Mouse (Mus musculus) thymus, adult 2 months (tissue): ENCODE results near the gene Klc3.

Source experiments
- CTCF ChIP-seq: fragments of 200-500 bp; IDR thresholded peaks from 2 replicates; pipeline ENCODE4 v1.5.1; 2012; ENCODE audit warnings: mild to moderate bottlenecking, control low read depth, low read length, moderate library complexity, borderline replicate concordance; ENCODE audit not compliant: control insufficient read depth, poor library complexity, insufficient read depth; ENCODE audit errors: extremely low read depth
- POLR2A ChIP-seq: fragments of 200-500 bp; IDR thresholded peaks from 2 replicates; pipeline ENCODE4 v1.6.1; 2012; ENCODE audit warnings: mild to moderate bottlenecking, low read length, control low read depth, moderate library complexity; ENCODE audit not compliant: control insufficient read depth, poor library complexity, insufficient read depth; ENCODE audit errors: extremely low read depth

DNA sequence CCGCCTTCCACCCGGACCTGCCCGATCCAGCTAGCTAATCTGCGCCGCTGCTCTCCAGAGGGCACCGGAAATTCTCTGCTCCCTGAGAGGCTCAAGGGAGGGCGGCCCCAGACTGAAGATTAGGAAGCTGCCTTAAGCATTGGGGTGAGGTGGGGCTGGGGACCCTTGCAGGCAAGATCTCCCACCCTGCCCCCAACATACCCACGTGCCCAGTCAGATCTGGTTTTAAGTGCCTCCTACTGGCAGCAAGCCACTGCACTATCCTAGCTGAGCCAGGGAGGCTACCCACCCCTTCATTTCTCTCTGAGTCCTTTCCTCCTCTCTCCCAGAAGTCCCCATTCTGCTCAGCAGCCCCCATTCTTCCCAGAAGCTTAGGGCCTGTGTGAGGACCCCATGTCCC lies 25.9 kb downstream of the Klc3 start:
- TF ChIP-seq CTCF, result no peak
- no peak for TF ChIP-seq POLR2A
